Mouse (Mus musculus): ENCODE data around the gene Lpp.

Gene Lpp

DNA sequence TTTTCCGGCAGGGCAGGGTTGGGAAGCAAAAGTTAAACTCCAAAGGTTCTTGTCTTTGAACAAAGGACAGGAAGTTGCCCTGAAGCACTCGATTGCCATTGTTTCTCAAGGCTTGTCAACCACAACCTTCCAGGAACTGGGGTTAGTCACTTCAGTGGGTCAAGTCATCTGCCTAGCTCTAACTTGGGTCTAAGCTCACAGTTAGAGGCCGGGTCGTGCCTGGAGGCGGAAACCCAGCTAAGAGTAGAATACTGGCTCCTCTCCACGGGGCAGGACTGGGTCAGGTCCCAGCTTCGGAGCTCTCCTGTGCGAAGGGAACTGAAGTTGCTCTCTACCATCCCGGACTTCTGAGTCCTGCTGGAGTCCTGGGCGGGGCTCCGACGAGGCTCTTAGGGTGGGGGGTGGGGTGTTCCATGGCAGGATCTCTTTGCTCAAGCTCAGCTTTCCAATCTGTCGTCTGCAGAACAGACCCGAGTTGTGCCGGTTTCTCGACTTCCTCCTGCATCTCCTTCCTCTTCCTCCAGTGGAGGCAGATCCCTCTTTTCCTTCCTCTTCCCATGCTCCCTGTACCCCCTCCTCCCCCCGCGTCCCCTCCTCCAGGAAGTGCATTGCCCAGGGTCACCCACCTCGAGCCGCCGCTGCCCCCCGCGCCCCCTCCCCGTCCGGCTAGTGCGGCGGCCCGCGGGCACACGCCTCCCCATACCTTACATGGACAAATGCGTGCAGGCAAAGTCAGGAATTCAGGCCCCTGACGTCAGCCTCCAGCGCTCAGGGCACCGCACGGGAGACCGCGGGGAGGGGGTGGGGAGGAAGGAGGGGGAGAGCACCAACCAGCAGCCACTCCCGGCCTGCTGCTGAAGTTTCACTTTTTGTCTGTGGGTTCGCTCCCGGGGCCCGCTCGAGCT is at the start of gene Lpp:
TSS of gene Lpp (plus strand) at position 857 of the 905 bp plus-strand sequence.
- DNase-seq (ENCODE audit: low read depth): no peak

DNA sequence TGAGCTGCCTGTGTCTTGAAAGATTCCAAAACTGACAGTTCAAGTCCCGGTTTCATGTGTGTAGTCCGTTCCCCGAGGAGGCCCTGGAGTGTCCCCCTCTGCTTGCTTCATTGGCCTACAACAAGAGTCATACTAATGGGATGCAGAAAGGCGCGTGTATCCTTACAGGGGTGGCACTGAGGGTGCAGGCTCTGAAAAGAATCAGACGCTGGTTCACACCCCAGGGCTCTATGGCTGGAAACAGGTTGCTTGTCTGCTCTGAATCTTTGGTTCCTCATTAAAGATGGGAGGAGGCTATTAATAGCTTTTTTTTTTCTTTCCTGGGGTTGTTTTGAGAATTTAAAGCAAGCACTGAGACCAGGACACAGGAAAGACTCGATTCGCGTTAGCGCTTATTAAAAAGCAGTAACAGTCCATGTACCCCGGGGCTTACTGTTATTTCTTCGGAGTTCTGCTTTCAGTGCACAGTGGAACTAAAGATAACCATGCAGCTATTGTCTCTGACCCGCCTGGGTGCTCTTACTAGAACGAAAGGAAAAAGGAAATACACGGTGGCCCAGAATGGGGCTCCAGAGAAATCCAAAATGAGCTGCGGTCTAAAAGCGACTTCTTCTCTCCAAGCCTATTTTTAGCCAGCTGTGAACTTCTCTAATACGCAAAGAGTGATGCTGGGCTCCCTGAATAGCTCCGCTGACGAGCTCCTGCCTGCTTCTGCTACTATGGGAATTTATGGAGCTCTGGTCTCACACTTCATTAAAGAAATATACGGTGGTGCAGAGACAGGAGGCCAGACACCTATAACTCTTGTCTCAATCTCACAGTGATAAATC is 45.5 kb upstream of the Lpp start:
- DNase-seq (ENCODE audit: low read depth): no peak

DNA sequence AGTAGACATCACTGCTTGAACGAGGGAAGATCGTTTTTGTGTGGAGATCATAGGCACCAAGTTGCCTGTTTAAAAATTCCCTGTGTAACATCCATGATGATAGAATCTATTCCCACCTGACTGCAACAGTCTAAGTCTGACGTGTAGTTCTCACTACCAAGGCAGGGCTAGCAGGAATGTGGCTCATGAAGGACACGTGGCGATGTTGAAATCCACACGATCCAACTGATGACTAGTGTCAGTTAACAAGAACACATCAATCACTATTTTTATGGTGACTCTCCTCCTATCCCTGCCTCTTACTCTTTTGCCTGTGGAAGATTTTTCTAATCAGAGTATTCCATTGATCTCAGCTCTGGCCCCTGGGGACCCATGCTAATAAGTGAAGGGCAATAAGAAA is 43.0 kb upstream of the Lpp start:
- DNase-seq (ENCODE audit: low read depth): no peak

DNA sequence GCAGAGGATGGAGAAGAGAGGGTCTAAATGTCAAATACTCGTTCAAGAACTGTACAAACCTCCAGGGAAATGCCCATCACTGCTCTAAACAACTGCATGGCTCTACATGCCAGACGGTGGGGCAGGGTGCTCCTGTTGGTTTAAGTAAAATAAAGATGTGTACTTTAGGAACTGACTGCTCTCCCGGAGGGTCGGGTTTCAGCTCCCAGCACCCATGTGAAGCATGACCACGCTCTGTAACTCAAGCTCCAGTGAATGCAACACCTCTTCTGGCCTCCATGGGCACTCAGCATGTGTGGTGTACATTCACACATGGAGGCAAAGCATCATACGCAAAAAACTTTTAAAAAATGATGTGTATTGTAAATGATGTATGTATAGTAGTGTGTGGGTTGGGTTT is 42.6 kb upstream of the Lpp start:
- DNase-seq (ENCODE audit: low read depth): no peak

DNA sequence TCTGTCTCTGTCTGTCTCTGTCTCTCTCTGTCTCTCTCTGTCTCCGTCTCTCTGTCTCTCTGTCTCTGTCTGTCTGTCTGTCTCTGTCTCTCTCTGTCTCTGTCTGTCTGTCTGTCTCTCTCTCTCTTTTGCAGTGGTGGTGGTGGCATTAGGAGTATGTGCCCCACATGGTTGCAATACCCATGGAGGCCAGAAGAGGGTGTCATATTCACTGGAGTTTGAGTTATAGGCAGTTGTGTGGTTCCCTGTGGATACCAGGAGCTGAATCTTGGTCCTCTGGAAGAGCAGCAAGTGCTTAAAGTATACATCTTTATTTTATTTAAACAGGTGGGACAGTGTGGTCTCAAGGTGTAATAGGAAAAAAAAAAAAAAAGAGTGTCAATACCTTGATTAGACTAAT is 41.5 kb upstream of the Lpp start:
- no peak for DNase-seq (ENCODE audit: low read depth)

DNA sequence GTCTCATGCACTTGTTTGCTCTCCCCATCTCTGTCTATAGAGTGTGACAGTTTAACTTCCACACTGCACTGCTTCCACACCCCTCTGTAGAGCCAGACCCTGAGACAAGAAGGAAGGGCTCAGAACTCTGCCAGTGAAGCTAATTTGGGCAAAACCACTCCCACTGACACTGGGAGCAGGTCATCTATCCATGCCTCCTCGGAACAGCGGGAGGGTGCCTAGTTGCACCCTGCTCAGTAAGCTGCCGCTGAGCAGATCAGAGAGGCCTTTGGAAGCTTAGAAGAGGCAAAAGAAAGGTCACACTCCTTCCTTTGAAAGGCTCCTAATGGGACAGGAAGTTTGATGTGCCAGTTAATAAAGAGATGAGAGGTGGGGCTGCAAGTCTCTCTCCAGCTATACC is 39.5 kb upstream of the Lpp start:
- no peak for DNase-seq (ENCODE audit: low read depth)

DNA sequence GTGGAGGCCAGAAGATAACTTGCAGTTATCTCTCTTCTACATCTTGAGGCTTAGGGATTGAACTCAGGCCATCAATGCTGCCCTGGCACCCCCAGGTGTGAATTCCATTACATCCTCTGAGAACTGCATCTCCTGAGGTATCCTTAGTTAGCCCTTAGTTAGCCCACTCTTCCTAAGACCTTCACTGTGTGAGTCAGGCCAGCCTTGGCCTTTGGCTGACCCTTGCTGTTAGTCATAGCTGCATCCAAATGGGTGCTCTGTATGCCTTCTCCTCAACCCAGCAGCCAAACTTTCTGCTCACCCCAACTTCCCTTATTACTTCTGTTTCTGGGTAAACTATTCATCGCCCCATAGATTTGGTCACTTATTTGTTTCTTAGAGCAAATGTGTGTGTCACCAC is 31.6 kb upstream of the Lpp start:
- no peak for DNase-seq (ENCODE audit: low read depth)

DNA sequence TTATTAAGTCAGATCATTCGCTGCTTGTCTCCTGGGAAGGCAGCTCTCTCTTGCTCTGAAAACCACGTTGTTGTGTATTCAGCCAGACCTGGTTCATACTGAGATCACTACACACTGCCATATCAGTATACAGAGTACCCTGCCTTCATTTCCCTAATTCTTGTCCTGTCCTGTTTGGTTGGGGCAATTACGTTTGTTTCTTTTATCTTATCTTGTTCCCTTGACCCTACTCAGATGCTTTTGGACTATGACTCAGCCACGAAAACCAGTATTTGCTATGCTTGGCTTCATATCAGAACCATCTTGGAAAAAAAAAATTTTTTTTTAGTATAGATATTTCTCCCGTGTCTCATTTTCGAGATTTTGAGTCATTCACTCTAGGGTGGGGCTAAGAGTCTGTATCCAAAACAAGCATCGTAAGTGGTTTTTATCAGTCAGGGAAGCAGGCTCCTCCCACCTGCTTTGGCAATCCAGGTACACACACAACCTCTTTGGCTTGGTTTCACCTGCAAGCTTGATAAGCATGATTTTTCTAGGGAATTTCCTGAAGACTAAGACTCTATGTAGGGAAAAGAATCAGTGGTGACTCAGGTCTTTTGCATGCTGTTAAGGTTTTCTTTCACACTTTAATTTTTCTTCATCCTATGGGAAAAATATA is 29.1 kb upstream of the Lpp start:
- no peak for DNase-seq (ENCODE audit: low read depth)

DNA sequence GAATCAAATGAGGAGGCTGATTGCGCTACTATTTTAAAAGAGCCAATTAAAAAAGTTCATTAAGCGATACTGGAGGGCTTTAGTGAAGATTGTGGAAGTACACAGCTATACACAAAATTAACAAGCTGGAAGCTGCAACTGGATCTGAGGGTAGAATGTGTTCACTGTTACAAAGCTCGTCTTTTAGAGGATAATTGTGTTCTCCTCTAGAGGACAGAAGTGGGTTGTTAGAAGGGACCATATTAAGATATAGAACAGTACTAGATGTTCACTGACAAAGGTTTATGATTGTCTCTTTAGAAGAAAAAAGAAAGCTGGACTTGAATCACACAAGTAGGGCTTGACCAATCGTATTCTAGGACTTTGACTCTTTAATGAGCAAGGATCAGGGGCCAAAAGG is 27.4 kb upstream of the Lpp start:
- no peak for DNase-seq (ENCODE audit: low read depth)

DNA sequence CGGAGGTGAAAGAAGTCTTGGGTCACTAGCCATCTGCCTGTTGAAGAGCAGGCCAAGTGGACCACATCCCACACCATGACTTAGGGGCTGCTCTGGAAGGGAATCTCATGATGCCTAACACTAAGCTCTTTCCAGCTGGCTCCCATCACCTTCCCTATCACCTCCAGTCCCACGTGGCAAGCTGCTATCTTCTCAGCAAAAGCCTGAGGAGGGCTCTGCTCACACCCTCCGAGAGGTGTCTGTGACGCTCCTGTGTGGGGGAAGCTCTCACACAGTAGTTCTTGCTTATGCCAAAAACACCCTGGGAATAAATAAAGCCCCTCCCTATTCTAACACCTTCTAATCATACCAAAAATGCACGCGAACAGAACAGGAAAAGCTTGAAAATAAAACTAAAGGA is 26.2 kb upstream of the Lpp start:
- DNase-seq (ENCODE audit: low read depth): no peak

DNA sequence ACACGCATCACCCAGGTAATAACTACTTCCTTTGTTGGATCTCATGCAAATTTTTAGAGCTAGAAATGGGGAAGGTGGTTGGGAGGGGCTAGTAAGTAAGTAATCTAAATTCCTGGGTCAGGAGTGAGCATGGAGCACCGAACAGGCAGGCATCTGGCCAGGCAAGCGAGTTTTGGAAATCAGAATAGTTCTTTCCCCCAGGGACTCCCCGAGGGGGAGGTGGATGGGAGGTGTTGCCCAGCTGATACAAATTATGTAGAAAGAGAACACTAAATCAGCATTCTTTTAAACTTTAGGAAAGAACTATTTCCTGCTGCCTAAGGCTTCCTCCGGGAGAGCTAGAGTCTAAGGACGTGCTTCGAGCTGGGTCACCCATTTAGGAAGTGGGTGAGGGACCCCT is 25.8 kb upstream of the Lpp start:
- DNase-seq (ENCODE audit: low read depth): no peak

DNA sequence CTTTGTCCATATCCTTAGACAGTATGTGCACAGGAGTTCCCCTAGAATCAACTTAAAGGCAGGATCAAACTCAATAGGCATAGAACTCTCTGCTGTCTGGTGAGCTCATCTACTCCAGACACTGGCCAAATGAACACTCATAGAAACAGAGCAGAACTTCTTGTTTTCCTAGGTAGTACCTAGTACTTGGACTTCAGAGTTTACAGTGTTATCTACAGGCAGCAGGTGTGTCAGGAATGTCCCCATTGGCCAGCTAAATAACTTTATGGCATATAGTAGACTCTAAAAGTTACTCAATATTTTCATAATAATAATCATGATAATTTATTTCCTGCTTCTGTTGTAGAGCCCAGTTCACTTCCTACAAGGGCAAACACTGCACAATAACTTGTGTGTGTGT is 16.8 kb upstream of the Lpp start:
- DNase-seq (ENCODE audit: low read depth): no peak

DNA sequence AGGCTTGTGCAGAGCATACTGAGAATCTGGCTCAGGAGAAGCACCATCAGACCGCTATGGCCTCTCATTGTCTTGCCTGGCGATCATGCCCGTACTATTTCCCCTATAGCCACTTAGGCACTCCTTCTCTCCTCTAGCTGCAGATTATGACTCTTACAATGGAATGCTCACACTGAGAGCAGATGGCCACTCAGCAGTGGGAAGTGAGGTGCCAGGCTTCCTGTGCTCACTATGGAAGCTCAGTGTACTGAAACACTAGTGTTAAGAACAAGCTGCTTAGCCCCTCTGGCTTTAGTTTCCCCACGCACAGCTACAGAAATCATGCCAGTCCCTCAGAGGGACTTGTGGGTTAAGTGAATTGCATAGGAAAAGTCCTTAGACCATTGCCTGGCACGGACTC is 2.7 kb upstream of the Lpp start:
- no peak for DNase-seq (ENCODE audit: low read depth)

DNA sequence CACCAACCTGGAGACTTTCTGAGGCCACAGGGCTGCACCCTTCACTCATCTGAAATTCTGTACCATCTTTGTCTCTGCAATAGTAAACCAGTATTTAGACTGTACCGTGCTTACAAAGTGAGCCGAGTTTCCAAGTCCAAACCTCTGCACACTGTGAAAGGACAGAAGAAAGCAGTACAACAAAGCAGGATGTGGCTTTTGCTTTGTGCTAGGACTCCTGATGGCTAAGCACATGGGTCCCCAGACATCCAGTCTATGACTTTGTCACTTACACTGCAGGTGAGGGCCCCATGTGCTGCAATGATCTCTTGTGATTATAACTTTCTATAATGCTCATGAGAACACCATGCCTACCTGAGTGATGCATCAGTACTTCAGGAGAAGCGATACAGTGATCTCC is 2.2 kb upstream of the Lpp start:
- no peak for DNase-seq (ENCODE audit: low read depth)

DNA sequence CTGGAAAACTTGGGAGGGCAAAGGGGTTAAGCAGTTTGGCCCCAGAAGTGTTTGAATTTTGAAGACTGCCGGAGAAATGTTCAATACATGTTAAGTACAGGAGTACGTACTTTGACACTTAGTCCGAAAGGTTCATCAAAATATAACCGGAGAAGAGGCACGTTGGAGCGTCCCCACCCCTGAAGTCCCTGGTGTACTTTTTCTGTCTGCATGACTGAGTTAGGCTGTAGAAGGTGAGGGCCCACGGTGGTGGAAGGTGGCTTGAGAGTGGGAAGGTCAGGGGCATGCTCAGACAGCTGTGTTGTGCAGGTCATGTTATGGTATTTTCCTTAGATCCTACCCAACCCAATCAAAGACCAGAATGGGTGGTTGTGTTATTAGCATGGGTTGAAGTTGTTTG is 1.4 kb upstream of the Lpp start:
- no peak for DNase-seq (ENCODE audit: low read depth)

DNA sequence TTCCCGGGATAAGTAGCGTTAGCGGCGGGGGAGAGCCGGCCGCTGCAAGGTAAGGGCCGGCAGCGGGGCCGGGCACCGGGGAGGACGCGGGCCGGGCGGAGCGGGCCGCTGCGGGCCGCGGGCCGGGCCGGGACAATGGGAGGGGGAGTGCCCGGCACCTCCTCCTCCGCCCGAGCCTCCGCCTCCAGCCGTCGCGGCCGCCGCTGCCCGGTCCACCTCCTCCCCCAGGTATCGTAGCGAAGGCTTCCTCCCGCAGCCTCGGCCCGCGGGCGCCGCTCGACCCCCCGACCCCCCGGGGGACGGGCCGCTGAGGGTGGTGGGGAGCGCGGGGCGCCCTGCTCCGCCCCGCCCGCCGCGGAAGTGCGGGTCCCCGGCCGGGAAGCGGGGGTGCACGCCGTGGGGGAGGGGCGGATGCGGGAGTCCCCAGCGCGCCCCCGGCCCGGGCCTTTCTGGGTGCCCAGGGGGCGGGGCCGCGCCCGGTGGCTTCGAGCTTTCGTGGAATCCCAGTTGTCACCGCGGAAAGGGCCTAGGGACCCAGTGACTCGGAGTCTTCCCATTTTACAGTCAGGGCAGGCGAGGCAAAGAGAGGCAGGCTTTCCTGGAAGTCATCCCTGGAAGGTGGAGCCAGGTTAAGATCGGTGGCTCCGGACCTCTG is 376 bp downstream of the Lpp start:
- no peak for DNase-seq (ENCODE audit: low read depth)

DNA sequence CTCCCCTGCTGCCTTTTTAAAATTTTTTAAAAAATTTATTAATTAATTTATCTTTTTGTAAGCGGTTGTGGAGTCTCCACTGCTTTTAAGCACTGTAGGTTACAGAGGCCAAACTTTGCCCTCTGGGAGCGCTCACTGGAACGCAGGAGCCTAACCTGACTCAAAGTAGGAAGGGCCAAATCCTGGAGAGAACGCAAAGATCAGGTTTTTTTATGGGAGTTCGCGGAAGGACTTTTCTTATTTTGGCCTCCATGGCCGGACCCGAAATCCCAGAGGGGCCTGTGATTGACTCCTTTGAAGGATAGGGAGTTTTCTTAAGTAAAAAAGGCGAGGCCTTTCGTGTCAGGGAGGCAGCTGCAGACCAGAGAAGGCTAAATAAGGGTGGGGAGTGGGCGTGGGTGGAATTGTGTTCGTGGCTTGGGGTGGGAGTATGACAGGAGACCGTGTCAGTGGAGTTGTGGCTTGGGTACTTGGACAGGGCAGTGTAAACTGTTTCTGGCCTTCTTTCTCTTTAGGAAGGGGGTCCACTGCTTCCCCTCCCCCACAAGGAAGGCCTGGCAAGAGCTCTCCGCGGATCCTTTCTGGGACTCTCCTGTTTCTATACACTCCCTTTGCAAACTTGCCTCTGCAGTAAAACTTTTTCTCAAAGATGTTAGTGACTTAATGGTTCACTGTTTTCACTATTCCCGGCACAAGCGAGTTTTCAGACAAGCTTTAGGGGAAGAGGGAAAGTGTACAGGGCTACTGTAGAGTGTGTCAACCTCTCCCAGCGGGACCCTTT is 1.1 kb downstream of the Lpp start:
- DNase-seq (ENCODE audit: low read depth): no peak

DNA sequence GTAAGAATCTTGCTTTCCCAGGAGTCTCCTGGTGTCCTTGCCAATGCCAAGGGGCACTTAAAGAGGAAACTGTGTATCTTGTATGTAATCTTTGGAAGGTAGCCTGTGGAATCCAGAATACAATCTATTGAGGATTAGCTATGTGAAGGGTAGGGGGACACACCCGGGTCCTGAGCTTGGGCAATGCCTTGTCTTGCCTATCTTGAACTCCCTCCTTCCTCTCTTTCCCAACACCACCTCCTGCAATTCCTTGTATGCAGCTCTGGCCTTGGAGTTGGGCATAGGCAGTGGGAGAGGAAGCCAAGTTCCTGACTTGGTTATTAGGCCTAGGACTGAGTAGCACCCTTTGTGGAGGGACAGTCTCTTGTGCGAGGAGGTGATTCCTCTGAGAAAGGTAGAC is 1.8 kb downstream of the Lpp start:
- DNase-seq (ENCODE audit: low read depth): no peak

DNA sequence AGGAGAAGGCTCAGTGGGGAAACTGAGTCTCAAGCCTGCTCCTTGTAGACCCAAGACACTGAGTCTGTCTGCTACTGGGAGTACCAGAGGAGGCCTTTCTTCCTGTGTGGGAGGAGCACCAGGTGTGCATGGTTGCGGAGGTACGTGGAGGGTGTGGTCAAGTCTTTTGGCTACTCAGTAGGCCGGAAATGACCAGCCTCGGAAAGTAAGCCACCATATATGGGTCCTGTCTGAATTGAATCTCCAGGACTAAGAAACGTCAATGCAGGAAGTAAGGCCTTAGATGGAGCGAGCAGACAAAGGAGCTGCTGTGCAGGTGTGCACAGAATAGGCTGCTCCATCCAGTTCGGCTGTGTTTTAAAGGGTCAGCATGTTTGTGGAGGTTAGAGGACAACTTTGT is 3.2 kb downstream of the Lpp start:
- no peak for DNase-seq (ENCODE audit: low read depth)

DNA sequence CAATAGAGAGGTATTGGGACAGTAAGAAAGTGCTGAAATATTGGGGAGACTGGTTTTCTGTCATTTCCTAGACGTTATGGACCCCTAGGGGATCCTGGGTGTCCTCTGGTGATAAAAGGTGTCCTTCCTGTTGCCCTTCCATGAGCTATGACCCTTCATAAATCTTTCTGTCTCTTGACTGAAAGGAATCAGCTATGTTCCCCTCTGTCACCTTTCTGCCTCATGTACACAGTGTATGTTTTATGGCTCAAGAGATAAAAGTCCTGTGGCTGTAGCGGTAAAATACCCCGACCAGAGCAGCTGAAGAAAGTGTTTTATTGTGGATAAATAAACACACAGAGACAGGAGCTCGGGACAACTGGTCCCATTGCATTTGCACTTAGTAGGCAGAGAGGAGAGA is 5.2 kb downstream of the Lpp start:
- DNase-seq (ENCODE audit: low read depth): no peak

DNA sequence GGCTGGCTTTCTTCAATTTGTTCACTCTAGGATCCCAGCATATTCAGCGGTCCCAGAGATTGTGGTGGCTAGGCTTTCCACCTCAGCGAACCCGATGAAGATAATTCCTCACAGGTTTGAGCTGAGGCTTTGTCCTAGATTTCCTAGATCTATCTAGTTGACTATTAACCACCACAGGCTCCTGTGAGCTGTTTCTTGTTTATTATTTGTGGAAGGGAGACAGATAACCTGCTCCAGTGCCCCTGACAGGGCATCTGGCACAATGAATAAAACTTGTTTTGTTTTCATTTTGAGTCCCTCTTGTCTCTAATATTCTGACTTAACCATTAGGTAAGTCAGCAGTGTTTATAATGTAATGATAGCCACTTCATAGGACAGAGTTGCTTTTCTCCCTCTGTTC is 5.6 kb downstream of the Lpp start:
- no peak for DNase-seq (ENCODE audit: low read depth)

DNA sequence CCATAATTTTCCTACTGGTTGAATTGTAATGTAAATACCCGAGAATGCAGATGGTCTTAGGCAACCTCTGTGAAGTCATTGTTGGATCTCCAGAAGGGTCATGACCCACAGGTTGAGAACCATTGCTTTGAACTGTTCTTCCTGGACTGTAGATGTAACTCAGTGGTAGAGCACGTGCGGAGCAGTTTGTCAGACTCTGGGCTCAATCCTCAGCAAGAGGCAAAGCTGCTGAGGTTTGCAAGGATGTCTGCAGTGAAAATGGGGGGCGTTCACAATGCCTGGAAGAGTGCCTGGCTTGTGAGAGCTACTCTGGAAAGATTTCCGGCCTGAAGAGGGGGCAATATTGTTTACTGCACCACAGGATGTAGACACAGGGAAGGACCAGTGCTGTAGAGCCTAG is 6.2 kb downstream of the Lpp start:
- DNase-seq (ENCODE audit: low read depth): no peak
